Mouse (Mus musculus) hindbrain, embryonic 13.5 days (tissue): ENCODE data around the gene Twist2. TPM values are rescaled to one million over a fixed set of nuclear protein-coding genes. Genes with fewer than 3 reads are reported as not detected.

Experiments used
- ATAC-seq: fragments of 200-750 bp; cut with Nextera tagmentation; 2 replicates; pipeline ENCODE4 v1.8.0; 2017; ENCODE audit warnings: moderate TSS enrichment; ENCODE audit not compliant: low FRiP score
- H3K27ac ChIP-seq: fragments of 300-500 bp; sonication (generic); 2 replicates; pipeline ENCODE4 v1.5.1; 2015; ENCODE audit warnings: inconsistent platforms, mild to moderate bottlenecking, moderate library complexity
- H3K27me3 ChIP-seq: fragments of 300-500 bp; sonication (generic); 2 replicates; pipeline ENCODE4 v1.6.1; 2015; ENCODE audit warnings: mild to moderate bottlenecking, inconsistent platforms
- H3K36me3 ChIP-seq: fragments of 300-500 bp; sonication (generic); 2 replicates; pipeline ENCODE4 v1.6.1; 2015; ENCODE audit warnings: mild to moderate bottlenecking, inconsistent platforms
- H3K4me1 ChIP-seq: fragments of 300-500 bp; sonication (generic); replicated peaks from 2 replicates; pipeline ENCODE4 v1.6.1; 2015; ENCODE audit warnings: inconsistent platforms
- H3K4me2 ChIP-seq: fragments of 300-500 bp; sonication (generic); 2 replicates; pipeline ENCODE4 v1.6.1; 2015; ENCODE audit warnings: inconsistent platforms, mild to moderate bottlenecking, moderate library complexity
- H3K4me3 ChIP-seq: fragments of 300-500 bp; sonication (generic); 2 replicates; pipeline ENCODE4 v1.5.1; 2015; ENCODE audit warnings: mild to moderate bottlenecking, inconsistent platforms
- H3K9ac ChIP-seq: fragments of 300-500 bp; sonication (generic); 2 replicates; pipeline ENCODE4 v1.6.1; 2015; ENCODE audit warnings: mild to moderate bottlenecking, inconsistent platforms
- H3K9me3 ChIP-seq: fragments of 300-500 bp; sonication (generic); 2 replicates; pipeline ENCODE4 v1.6.1; 2016; ENCODE audit warnings: inconsistent platforms
- WGBS: fragments of 180-500 bp; shearing (Covaris S2); methylation state at CpG from one replicate; pipeline ENCODE4 v1.1.7; 2015; 5-methylcytosine and 5-hydroxymethylcytosine counted together
- polyA plus RNA-seq: library from polyadenylated mRNA; unstranded; fragments of >200 nt; fragmentation: Nextera tagmentation; extraction: Ambion mirVana; gene quantifications from 2 replicates; pipeline ENCODE4 v1.2.1, GENCODE M21; 2015

Twist2 gene
- polyA plus RNA-seq, 1 experiment from 2014 or later, result 0.87 TPM

GRCm38 (mm10) chr1:91858101-91858790 lies 57.0 kb downstream of the Twist2 start:
- ATAC-seq, result no peak
- no peaks in the 10 kb centered on the region for H3K36me3 ChIP-seq
- H3K4me2 ChIP-seq, result no peak overlapping the region
- H3K9me3 ChIP-seq, result no peaks in the 10 kb centered on the region
- no peaks in the 10 kb centered on the region for H3K27me3 ChIP-seq
- no peaks in the 10 kb centered on the region for H3K4me1 ChIP-seq
- WGBS, result 81% methylated on average over 11 of the region's 11 CpGs
- H3K4me3 ChIP-seq, result no peak overlapping the region
- no peak overlapping the region for H3K27ac ChIP-seq
- H3K9ac ChIP-seq, result no peak overlapping the region

- Histone ChIP-seq H3K9ac (no peak overlapping the region), H3K4me3 (no peak overlapping the region), H3K4me2 (no peak overlapping the region), H3K9me3 (no peaks in the 10 kb centered on the region), H3K36me3 (no peaks in the 10 kb centered on the region), H3K4me1 (no peaks in the 10 kb centered on the region), H3K27me3 (no peaks in the 10 kb centered on the region), H3K27ac (no peak overlapping the region)
- ATAC-seq, result no peak
- 92% methylated on average over 1 of the region's 1 CpGs for WGBS
Observed at GRCm38 (mm10) chr1:91858901-91859300, 57.6 kb downstream of the Twist2 start.

- Histone ChIP-seq H3K4me1 (no peaks in the 10 kb centered on the region), H3K4me3 (no peak overlapping the region), H3K4me2 (no peak overlapping the region), H3K9me3 (no peaks in the 10 kb centered on the region), H3K36me3 (no peaks in the 10 kb centered on the region), H3K27me3 (no peaks in the 10 kb centered on the region), H3K9ac (no peak overlapping the region), H3K27ac (no peak overlapping the region)
- 90% methylated on average over 7 of the region's 7 CpGs for WGBS
- no peak for ATAC-seq
Observed at GRCm38 (mm10) chr1:91861511-91861910, 60.2 kb downstream of the Twist2 start.

- WGBS, result 88% methylated on average over 2 of the region's 2 CpGs
- Histone ChIP-seq H3K9ac (no peak overlapping the region), H3K9me3 (no peaks in the 10 kb centered on the region), H3K36me3 (no peaks in the 10 kb centered on the region), H3K27ac (no peak overlapping the region), H3K4me3 (no peak overlapping the region), H3K4me1 (no peaks in the 10 kb centered on the region), H3K27me3 (peaks cover 3% of the 10 kb centered on the region; the same call in 1 of the 2 replicates), H3K4me2 (no peak overlapping the region)
- ATAC-seq, result no peak
Observed at GRCm38 (mm10) chr1:91866001-91866400, 64.7 kb downstream of the Twist2 start.

- H3K27me3 ChIP-seq, result peaks cover 3% of the 10 kb centered on the region; the same call in 1 of the 2 replicates
- 58% methylated on average over 6 of the region's 6 CpGs for whole genome bisulfite sequencing
- no peak for ATAC-seq
- H3K27ac ChIP-seq, result no peak overlapping the region
- no peak overlapping the region for H3K4me2 ChIP-seq
- peaks cover 6% of the 10 kb centered on the region; the same call in 1 of the 2 replicates for H3K4me1 ChIP-seq
- no peak overlapping the region for H3K9ac ChIP-seq
- H3K9me3 ChIP-seq, result no peaks in the 10 kb centered on the region
- no peaks in the 10 kb centered on the region for H3K36me3 ChIP-seq
- no peak overlapping the region for H3K4me3 ChIP-seq
Observed at GRCm38 (mm10) chr1:91871101-91871500, 69.8 kb downstream of the Twist2 start.

GRCm38 (mm10) chr1:91872388-91873059 lies 71.3 kb downstream of the Twist2 start:
- H3K27ac ChIP-seq, result no peak overlapping the region; the same call in 1 of the 2 replicates
- peaks cover 6% of the 10 kb centered on the region; the same call in 1 of the 2 replicates for H3K4me1 ChIP-seq
- H3K4me2 ChIP-seq, result no peak overlapping the region
- no peak for ATAC-seq
- no peaks in the 10 kb centered on the region for H3K36me3 ChIP-seq
- no peak overlapping the region for H3K4me3 ChIP-seq
- 0 out of 2 replicates have a peak overlapping the region, but pooled peaks have one; percentile 5 for H3K9ac ChIP-seq
- no peaks in the 10 kb centered on the region for H3K9me3 ChIP-seq
- peaks cover 3% of the 10 kb centered on the region; the same call in 1 of the 2 replicates for H3K27me3 ChIP-seq
- WGBS, result 56% methylated on average over 8 of the region's 8 CpGs

- H3K27me3 ChIP-seq, result peaks cover 3% of the 10 kb centered on the region; the same call in 1 of the 2 replicates
Observed at GRCm38 (mm10) chr1:91873572-91874285, 72.5 kb downstream of the Twist2 start.

GRCm38 (mm10) chr1:91874633-91875032 lies 73.4 kb downstream of the Twist2 start:
- no peak overlapping the region for H3K9ac ChIP-seq
- WGBS, result 20% methylated on average over 2 of the region's 2 CpGs
- no peak for ATAC-seq

More at GRCm38 (mm10) chr1:91873572-91874285, 72.5 kb downstream of the Twist2 start:
- Histone ChIP-seq H3K4me1 (peaks cover 9% of the 10 kb centered on the region; the same call in 1 of the 2 replicates), H3K4me2 (no peak overlapping the region), H3K4me3 (no peak overlapping the region), H3K9me3 (no peaks in the 10 kb centered on the region), H3K27ac (no peak overlapping the region), H3K36me3 (no peaks in the 10 kb centered on the region), H3K9ac (no peak overlapping the region)
- WGBS, result 63% methylated on average over 10 of the region's 10 CpGs
- ATAC-seq, result 0 out of 2 replicates have a peak, but pooled peaks have one; percentile 39

GRCm38 (mm10) chr1:91875042-91875720 lies 73.9 kb downstream of the Twist2 start:
- H3K4me1 ChIP-seq, result peaks cover 10% of the 10 kb centered on the region; the same call in 1 of the 2 replicates
- ATAC-seq, result no peak
- no peaks in the 10 kb centered on the region for H3K27me3 ChIP-seq
- WGBS, result 77% methylated on average over 7 of the region's 7 CpGs
- no peak overlapping the region for H3K4me3 ChIP-seq
- no peak overlapping the region for H3K4me2 ChIP-seq
- H3K27ac ChIP-seq, result no peak overlapping the region
- no peaks in the 10 kb centered on the region for H3K36me3 ChIP-seq
- H3K9ac ChIP-seq, result no peak overlapping the region
- H3K9me3 ChIP-seq, result no peaks in the 10 kb centered on the region

More at GRCm38 (mm10) chr1:91874633-91875032, 73.4 kb downstream of the Twist2 start:
- Histone ChIP-seq H3K36me3 (no peaks in the 10 kb centered on the region), H3K4me3 (no peak overlapping the region), H3K9me3 (no peaks in the 10 kb centered on the region), H3K27ac (no peak overlapping the region), H3K4me1 (peaks cover 10% of the 10 kb centered on the region; the same call in 1 of the 2 replicates), H3K27me3 (peaks cover under 1% of the 10 kb centered on the region; the same call in 1 of the 2 replicates), H3K4me2 (no peak overlapping the region)

GRCm38 (mm10) chr1:91878696-91879095 lies 77.4 kb downstream of the Twist2 start:
- Histone ChIP-seq H3K27me3 (no peaks in the 10 kb centered on the region), H3K9ac (no peak overlapping the region), H3K4me2 (no peak overlapping the region), H3K9me3 (peaks cover 4% of the 10 kb centered on the region), H3K27ac (no peak overlapping the region), H3K36me3 (no peaks in the 10 kb centered on the region), H3K4me3 (no peak overlapping the region), H3K4me1 (peaks cover 4% of the 10 kb centered on the region; the same call in 1 of the 2 replicates)
- 33% methylated on average over 5 of the region's 5 CpGs for WGBS
- ATAC-seq, result no peak

- no peak overlapping the region for H3K27ac ChIP-seq
- ATAC-seq, result no peak
- H3K36me3 ChIP-seq, result no peaks in the 10 kb centered on the region
- WGBS, result 92% methylated on average over 12 of the region's 12 CpGs
- H3K4me3 ChIP-seq, result no peak overlapping the region
- peaks cover 11% of the 10 kb centered on the region for H3K9me3 ChIP-seq
- H3K27me3 ChIP-seq, result no peaks in the 10 kb centered on the region
- H3K9ac ChIP-seq, result no peak overlapping the region
- H3K4me2 ChIP-seq, result no peak overlapping the region
- H3K4me1 ChIP-seq, result peaks cover 4% of the 10 kb centered on the region; the same call in 1 of the 2 replicates
Observed at GRCm38 (mm10) chr1:91880156-91880555, 78.9 kb downstream of the Twist2 start.
